In the genomic region with DNA sequence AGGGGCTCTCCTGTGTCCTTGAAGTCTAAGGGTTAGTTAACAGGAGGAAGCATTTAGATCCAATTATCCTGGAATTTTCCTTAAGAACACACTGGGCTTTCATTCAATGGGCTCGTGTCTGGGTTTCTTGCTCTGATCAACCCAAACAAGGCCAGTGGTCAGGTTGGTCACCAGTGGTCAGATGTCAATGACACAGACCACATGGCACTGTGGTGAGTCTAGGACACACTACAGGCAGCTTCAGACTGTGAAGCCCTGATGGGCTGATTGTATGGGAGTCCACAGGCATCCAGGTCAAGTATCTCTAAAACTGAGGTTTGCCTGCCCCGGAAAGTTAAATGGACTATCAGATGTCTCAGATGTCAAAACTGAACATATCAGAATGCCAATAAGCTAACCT, we compare ENCODE assay signal across 8 mouse cellular contexts.
DNase-seq lines count a peak whose midpoint lies in the region.
"Had no signal": no experiment of that assay in that cellular context is flagged by ENCODE, and none has a peak within 500 bp of the region (broad histone marks: within the 10 kb centered on the region; RNA-seq: fewer than 3 reads in every experiment).

No protein-coding gene starts in this region.

- intact Hi-C loops in heart, postnatal 14 days (cut with DNase I), result loop anchor here (2.0 to 5.0 kb wide), 2 partner anchors 51 to 411 kb away; no protein-coding TSS in a partner anchor

- DNase-seq in embryo, embryonic 10 days (ENCODE audit: low spot score), result peak; percentile 41
- DNase-seq in embryo, embryonic 11 days, result no peak
- DNase-seq in heart, adult 11 months, result peak; percentile 94
- no peak for DNase-seq in heart, postnatal 14 days
- peak; percentile 79 for DNase-seq in Muller cell, postnatal 12 days (ENCODE audit: inconsistent ontology term)
- DNase-seq in lung, postnatal 25 days (ENCODE audit: low spot score), result no peak
- DNase-seq in layer of hippocampus, adult 9-10 months (ENCODE audit: low spot score), result no peak
- DNase-seq: gastrocnemius, postnatal 36 days had no signal

Comparison
In these comparisons a context has a peak if more than half of its experiments do, and no peak if none do; other contexts are left out.
1. DNase-seq: peak in embryo, embryonic 10 days (single experiment), heart, adult 11 months (single experiment) and Muller cell, postnatal 12 days (single experiment); none in embryo, embryonic 11 days (single experiment), heart, postnatal 14 days (0 of 2), lung, postnatal 25 days (single experiment) and layer of hippocampus, adult 9-10 months (single experiment).